Mouse (Mus musculus) kidney, adult 2 months (tissue): ENCODE measurements around the gene Dapk3. TPM values are rescaled to one million over a fixed set of nuclear protein-coding genes. Genes with fewer than 3 reads are reported as not detected.

Source experiments
- DNase-seq: peaks from one replicate; pipeline ENCODE4 v3.0.0; 2021
- H3K27ac ChIP-seq: fragments of 200-500 bp; 2 replicates; pipeline ENCODE4 v1.5.1; 2012; ENCODE audit warnings: low read depth, low read length, control low read depth, inconsistent platforms; ENCODE audit not compliant: insufficient read depth
- H3K27me3 ChIP-seq: fragments of 200-500 bp; replicated peaks from 2 replicates; pipeline ENCODE4 v1.6.1; 2012; ENCODE audit warnings: mild to moderate bottlenecking, moderate library complexity, low read length, inconsistent platforms; ENCODE audit not compliant: control insufficient read depth, insufficient read depth
- H3K36me3 ChIP-seq: fragments of 200-500 bp; 2 replicates; pipeline ENCODE4 v1.6.1; 2012; ENCODE audit warnings: mild to moderate bottlenecking, moderate library complexity, low read length, inconsistent platforms; ENCODE audit not compliant: control insufficient read depth, insufficient read depth
- H3K4me1 ChIP-seq: fragments of 200-500 bp; 2 replicates; pipeline ENCODE4 v1.6.1; 2011; ENCODE audit warnings: low read length; ENCODE audit not compliant: control insufficient read depth, insufficient read depth
- H3K4me3 ChIP-seq: fragments of 200-500 bp; 2 replicates; pipeline ENCODE4 v1.5.1; 2011; ENCODE audit warnings: mild to moderate bottlenecking, low read depth, low read length, control low read depth; ENCODE audit not compliant: insufficient read depth
- CTCF ChIP-seq: fragments of 200-500 bp; conservative IDR thresholded peaks from 2 replicates; pipeline ENCODE4 v1.5.1; 2011; ENCODE audit warnings: low read depth, mild to moderate bottlenecking, control low read depth, low read length, moderate library complexity, mixed read lengths; ENCODE audit not compliant: insufficient read depth, insufficient read length
- POLR2A ChIP-seq: fragments of 200-500 bp; IDR thresholded peaks from one replicate; pipeline ENCODE4 v1.6.1; 2011; ENCODE audit warnings: low read depth, low read length, control low read depth
- WGBS: fragments of 180-500 bp; shearing (Covaris S2); methylation state at CpG from one replicate; pipeline ENCODE4 v1.1.7; 2018; 5-methylcytosine and 5-hydroxymethylcytosine counted together
- polyA plus RNA-seq: library from polyadenylated mRNA; depleted of rRNA; stranded (reverse); fragments of >200 nt; gene quantifications from 2 replicates; pipeline ENCODE4 v1.2.3, GENCODE M21; 2012

Gene Dapk3
- polyA plus RNA-seq, 1 experiment = 52.9 TPM

DNA sequence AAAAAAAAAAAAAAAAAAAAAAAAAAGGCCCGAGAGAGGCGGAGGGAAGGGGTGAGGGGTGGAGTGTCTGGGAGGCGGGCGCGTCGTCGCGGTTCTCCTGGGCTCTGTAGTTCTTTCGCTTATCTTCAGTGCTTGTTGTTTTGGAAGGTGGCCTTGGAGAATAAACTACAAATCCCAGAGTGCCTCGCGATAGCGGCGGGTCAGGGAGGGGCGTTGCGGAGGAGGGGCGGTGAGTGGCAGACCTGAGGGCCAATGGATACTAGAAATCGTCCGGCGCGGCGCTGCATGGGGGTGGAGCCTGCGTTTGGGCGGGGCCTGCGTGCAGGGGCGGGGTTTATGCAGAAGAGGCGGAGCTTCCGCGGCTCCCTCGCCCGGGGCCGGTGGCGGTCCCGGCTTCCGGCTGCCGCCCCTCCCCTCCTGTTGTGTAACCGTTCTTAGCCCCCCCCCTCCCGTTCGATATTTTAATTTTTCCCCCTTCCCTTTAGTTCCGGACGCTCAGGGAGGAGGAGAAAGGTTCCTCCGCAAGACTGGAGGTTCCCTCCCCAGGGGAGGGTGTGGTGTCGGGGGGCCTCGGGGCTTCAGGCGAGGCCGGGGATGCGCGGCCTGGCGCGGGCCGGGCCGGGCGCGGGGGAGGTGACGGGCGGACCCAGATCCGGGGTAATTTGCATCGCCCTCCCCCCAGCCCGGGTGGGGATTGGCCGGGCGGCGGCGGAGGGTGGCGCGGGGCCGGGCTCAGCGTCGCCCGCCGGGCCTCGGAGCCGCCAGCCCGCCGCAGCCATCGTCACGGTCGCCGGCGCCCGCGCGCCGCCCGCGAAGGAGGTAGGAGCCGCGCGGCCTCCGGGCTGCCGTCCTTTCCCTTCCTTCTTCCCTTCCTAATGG is 45.3 kb upstream of the Dapk3 start:
- TF ChIP-seq CTCF = no peak
- no peak for TF ChIP-seq POLR2A
- Histone ChIP-seq H3K27me3 (no peaks in the 10 kb centered on the region), H3K4me1 (peaks cover 32% of the 10 kb centered on the region), H3K27ac (peak overlapping the region; percentile 93), H3K36me3 (no peaks in the 10 kb centered on the region), H3K4me3 (peak overlapping the region; percentile 98)
- DNase-seq = peak; percentile 99
- under 1% methylated on average over 88 of the region's 89 CpGs for WGBS

DNA sequence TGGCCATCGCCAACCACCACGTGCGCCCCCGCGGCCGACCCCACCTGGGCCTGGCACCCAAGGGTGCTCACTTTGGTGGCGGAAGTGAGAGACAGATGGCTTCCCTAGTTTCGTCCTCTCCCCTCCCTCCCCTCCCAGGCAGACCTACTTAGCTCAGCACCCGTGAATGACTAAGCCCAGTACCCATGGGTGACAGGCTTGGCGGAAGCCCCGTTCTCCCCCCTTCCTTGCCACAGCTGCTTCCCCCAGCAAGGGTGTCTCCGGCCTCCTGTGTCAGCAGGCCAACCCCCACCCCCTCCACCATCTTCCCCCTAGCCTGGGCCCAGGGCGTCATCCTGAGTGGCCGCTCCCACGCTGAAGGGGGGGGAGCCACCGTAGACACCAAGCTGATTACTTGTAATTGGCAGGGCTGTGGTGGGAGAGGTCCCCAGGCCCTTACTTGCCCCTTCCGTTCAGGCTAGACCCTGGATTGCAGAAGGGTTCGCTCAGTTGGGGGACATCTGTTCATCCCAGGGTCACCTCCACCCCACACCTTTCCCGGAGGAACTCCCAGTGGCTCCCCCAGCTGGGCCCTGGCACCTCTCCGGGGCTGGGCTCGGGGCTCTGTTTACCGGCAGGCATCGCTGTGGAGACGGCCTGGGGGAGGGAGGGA is 44.5 kb upstream of the Dapk3 start:
- TF ChIP-seq CTCF (no peak), POLR2A (no peak)
- Histone ChIP-seq H3K4me1 (peaks cover 32% of the 10 kb centered on the region), H3K27me3 (no peaks in the 10 kb centered on the region), H3K27ac (peak overlapping the region; percentile 93), H3K4me3 (peak overlapping the region; percentile 98), H3K36me3 (no peaks in the 10 kb centered on the region)
- WGBS = 1% methylated on average over 24 of the region's 24 CpGs
- DNase-seq = no peak

DNA sequence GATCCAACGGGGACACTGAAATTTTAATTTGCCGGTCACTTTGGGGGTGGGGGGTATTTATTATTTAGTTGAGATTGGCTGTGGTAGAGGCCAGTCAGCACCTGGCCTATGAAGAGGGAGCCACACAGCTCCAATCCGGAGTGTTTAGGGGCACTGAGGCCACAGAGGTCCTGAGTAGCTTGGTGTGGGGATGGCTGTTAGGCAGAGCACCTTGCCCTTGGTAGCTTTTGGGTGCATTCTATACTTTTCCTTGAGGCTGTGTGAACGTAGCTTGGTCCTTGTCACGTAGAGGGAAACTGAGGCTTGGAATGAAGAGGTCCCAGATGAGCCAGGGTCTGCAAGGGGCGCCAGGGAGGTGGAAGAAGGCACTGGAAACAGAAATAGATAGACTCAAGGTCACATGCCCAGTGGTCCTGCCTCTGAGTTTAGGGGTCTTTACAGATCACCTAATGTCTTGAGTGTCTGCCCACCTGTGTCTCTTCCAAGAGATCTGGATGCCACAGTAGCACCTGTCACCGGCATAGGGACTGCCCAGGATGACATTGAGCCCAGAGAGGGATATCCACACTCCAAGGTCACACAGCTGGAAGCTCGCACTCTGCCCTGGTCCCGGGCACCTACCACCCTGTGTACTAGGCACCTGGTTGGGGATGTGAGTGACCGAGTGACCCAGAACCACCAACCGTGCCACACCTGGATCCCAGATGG is 43.8 kb upstream of the Dapk3 start:
- Histone ChIP-seq H3K4me1 (peaks cover 30% of the 10 kb centered on the region), H3K4me3 (peak overlapping the region; percentile 98), H3K27me3 (no peaks in the 10 kb centered on the region), H3K36me3 (no peaks in the 10 kb centered on the region), H3K27ac (no peak overlapping the region)
- no peak for DNase-seq
- 31% methylated on average over 11 of the region's 11 CpGs for WGBS
- TF ChIP-seq POLR2A (no peak), CTCF (no peak)

DNA sequence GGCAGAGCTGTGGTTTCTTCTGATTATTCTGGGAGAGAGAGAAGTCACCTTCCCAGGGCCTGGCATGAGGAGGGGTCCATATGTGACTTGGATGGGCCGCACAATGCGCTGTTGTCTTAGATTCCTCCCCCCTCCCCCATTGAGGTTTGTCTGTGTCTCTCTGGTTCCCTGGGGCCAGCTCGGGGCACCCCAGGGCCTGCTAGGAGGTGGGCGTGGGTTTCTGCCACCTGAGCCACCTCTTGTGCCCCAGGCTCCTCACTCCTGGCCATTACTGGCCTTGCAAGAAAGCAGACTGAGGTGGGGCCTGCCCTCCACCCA is 43.3 kb upstream of the Dapk3 start:
- Histone ChIP-seq H3K27me3 (no peaks in the 10 kb centered on the region), H3K4me3 (no peak overlapping the region), H3K27ac (no peak overlapping the region), H3K36me3 (peaks cover 2% of the 10 kb centered on the region; the same call in 1 of the 2 replicates), H3K4me1 (peaks cover 28% of the 10 kb centered on the region)
- 59% methylated on average over 4 of the region's 4 CpGs for WGBS
- DNase-seq = no peak
- no peak for TF ChIP-seq CTCF

DNA sequence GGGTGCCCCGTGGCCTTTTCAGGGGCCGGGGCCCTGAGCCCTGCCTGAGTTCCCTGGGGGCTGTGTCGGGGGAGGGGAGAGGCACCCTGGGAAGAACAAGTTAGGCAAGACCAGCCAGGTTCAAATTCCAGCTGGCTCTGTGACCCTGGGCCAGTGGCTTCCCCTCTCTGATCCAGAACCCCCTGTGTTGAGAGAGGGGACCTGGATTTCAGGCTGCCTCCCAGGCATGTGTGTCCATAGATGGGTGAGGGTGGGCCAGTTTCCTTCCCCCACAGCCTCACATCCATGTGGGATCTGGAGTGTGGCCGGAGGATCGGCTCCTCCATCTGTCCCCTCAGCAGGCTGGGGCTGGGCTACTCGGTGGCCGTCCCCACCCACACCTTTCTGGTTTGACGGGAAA is 42.8 kb upstream of the Dapk3 start:
- no peak for DNase-seq
- Histone ChIP-seq H3K27ac (no peak overlapping the region), H3K36me3 (peaks cover 5% of the 10 kb centered on the region; the same call in 1 of the 2 replicates), H3K27me3 (no peaks in the 10 kb centered on the region), H3K4me1 (peaks cover 24% of the 10 kb centered on the region), H3K4me3 (no peak overlapping the region)
- TF ChIP-seq CTCF (no peak), POLR2A (no peak)
- WGBS = 22% methylated on average over 8 of the region's 8 CpGs

DNA sequence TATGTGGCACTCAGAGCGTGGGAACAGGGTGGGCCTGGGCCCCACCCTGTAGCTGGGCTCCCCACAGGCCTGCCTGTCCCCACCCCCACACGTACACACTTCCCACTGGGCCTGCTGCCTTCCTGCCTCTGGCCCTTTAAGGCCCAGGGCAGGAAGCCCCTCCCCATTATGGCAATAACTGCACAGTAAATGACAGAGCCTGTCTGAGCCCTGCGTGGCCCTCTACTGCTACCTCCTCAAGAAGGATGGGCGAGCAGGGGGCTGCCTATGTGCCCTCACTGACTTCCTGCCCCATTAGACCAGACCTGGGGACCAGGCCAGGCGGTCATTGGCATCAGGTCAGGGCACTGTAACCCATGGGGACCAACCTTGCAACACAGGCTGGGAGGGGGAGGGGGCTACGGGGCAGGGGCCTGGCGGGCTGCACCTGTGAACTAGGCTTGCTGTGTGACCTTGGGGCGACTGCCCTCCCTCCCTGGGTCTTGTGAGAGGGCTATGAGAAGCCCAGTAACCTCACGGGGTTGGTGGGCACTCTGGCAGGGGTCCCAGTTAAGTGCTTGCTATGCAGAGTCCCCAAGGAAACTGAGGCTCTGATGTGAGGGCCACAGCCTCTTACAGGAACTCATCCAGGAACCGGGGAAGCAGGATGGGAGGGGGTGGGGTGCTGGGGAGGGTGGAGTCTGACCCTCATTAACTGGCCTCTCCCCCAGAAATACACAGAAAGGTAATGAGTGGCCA is 41.9 kb upstream of the Dapk3 start:
- Histone ChIP-seq H3K27me3 (no peaks in the 10 kb centered on the region), H3K27ac (no peak overlapping the region), H3K36me3 (peaks cover 5% of the 10 kb centered on the region; the same call in 1 of the 2 replicates), H3K4me1 (peaks cover 22% of the 10 kb centered on the region), H3K4me3 (peak overlapping the region; percentile 20; the same call in 1 of the 2 replicates)
- WGBS = 30% methylated on average over 10 of the region's 10 CpGs
- DNase-seq = peak; percentile 43
- TF ChIP-seq POLR2A (no peak), CTCF (no peak)
